Mouse (Mus musculus): ENCODE data around the gene Pcp2. TPM values are rescaled to one million over a fixed set of nuclear protein-coding genes. Genes with fewer than 3 reads are reported as not detected.

The Pcp2 gene
- total RNA-seq, 2 experiments from 2014 or later, result not detected

- intact Hi-C loops (cut with DNase I), result no loop called here
- DNase-seq, result no peak
Observed at GRCm38 (mm10) chr8:3576211-3576960, 49.0 kb downstream of the Pcp2 start.

GRCm38 (mm10) chr8:3574546-3574945 is 50.8 kb downstream of the Pcp2 start:
- intact Hi-C loops (cut with DNase I), result no loop called here
- DNase-seq, result no peak

Other genes with a start within 250 kb of the Pcp2 start
- 1 to 10 TPM; 7.9 to 9.1 TPM for gene Arhgef18, start 232.5 kb downstream of the Pcp2 start, total RNA-seq (2021)
- 1 to 10 TPM; 2.4 to 3.5 TPM for gene Pex11g, start 157.9 kb downstream of the Pcp2 start, total RNA-seq (2021)
- under 1 TPM in 1 of 2 experiments, not detected in 1; 0.15 TPM for gene Tex45, start 154.7 kb downstream of the Pcp2 start, total RNA-seq (2021)
- gene Zfp358, start 132.4 kb downstream of the Pcp2 start, total RNA-seq (2021), result 10 to 100 TPM; 28.8 to 29.1 TPM
- 10 to 100 TPM; 21.3 to 23.0 TPM for gene Mcoln1, start 125.1 kb downstream of the Pcp2 start, total RNA-seq (2021)
- gene Pnpla6, start 110.2 kb downstream of the Pcp2 start, total RNA-seq (2021), result 10 to 100 TPM in 1 of 2 experiments, 1 to 10 TPM in 1; 8.4 to 10.4 TPM
- gene C330021F23Rik, start 57.6 kb downstream of the Pcp2 start, total RNA-seq (2021), result not detected
- under 1 TPM; 0.36 to 0.54 TPM for gene Camsap3, start 38.3 kb downstream of the Pcp2 start, total RNA-seq (2021)
- gene Xab2, start 4.2 kb downstream of the Pcp2 start, total RNA-seq (2021), result 10 to 100 TPM in 1 of 2 experiments, 1 to 10 TPM in 1; 10.0 to 10.8 TPM
- gene Pet100, start 4.0 kb downstream of the Pcp2 start, total RNA-seq (2021), result 10 to 100 TPM; 73.8 to 77.0 TPM
- gene Stxbp2, start 5.4 kb upstream of the Pcp2 start, total RNA-seq (2021), result 1 to 10 TPM; 2.4 to 3.0 TPM
- gene Retn, start 30.2 kb upstream of the Pcp2 start, total RNA-seq (2021), result 1 to 10 TPM; 2.0 to 2.3 TPM
- gene Mcemp1, start 40.2 kb upstream of the Pcp2 start, total RNA-seq (2021), result not detected
- gene Fcor, start 46.8 kb upstream of the Pcp2 start, total RNA-seq (2021), result not detected
- 10 to 100 TPM; 16.3 to 16.8 TPM for gene Trappc5, start 50.8 kb upstream of the Pcp2 start, total RNA-seq (2021)
- gene Fcer2a, start 68.6 kb upstream of the Pcp2 start, total RNA-seq (2021), result not detected
- gene Clec4g, start 95.1 kb upstream of the Pcp2 start, total RNA-seq (2021), result not detected
- under 1 TPM; 0.22 to 0.31 TPM for gene Cd209a, start 123.4 kb upstream of the Pcp2 start, total RNA-seq (2021)
- not detected for gene Cd209e, start 228.8 kb upstream of the Pcp2 start, total RNA-seq (2021)